Mouse (Mus musculus) hindbrain, embryonic 16.5 days (tissue): Measurements from ENCODE around the gene Atxn1. TPM values are rescaled to one million over a fixed set of nuclear protein-coding genes. Genes with fewer than 3 reads are reported as not detected.

Experiments
- ATAC-seq: fragments of 200-750 bp; cut with Nextera tagmentation; 2 replicates; pipeline ENCODE4 v1.8.0; 2017; ENCODE audit warnings: moderate TSS enrichment, moderate library complexity
- H3K27ac ChIP-seq: fragments of 300-500 bp; sonication (generic); 2 replicates; pipeline ENCODE4 v1.5.1; 2014; ENCODE audit warnings: low read depth, mild to moderate bottlenecking, control low read depth, low read length, moderate library complexity
- H3K27me3 ChIP-seq: fragments of 300-500 bp; sonication (generic); replicated peaks from 2 replicates; pipeline ENCODE4 v1.6.1; 2014; ENCODE audit warnings: low read length; ENCODE audit not compliant: control insufficient read depth, insufficient read depth
- H3K36me3 ChIP-seq: fragments of 300-500 bp; sonication (generic); 2 replicates; pipeline ENCODE4 v1.6.1; 2014; ENCODE audit warnings: mild to moderate bottlenecking, low read length, moderate library complexity, mixed read lengths; ENCODE audit not compliant: control insufficient read depth, insufficient read depth
- H3K4me1 ChIP-seq: fragments of 300-500 bp; sonication (generic); 2 replicates; pipeline ENCODE4 v1.6.1; 2014; ENCODE audit warnings: low read depth, low read length; ENCODE audit not compliant: control insufficient read depth, insufficient read depth
- H3K4me2 ChIP-seq: fragments of 300-500 bp; sonication (generic); 2 replicates; pipeline ENCODE4 v1.6.1; 2014; ENCODE audit warnings: mild to moderate bottlenecking, low read length, control low read depth, moderate library complexity
- H3K4me3 ChIP-seq: fragments of 300-500 bp; sonication (generic); 2 replicates; pipeline ENCODE4 v1.5.1; 2014; ENCODE audit warnings: mild to moderate bottlenecking, low read length, control low read depth, moderate library complexity
- H3K9ac ChIP-seq: fragments of 300-500 bp; sonication (generic); 2 replicates; pipeline ENCODE4 v1.6.1; 2014; ENCODE audit warnings: low read depth, mild to moderate bottlenecking, control low read depth, low read length, moderate library complexity
- H3K9me3 ChIP-seq: fragments of 300-500 bp; sonication (generic); 2 replicates; pipeline ENCODE4 v1.6.1; 2014; ENCODE audit warnings: mild to moderate bottlenecking, low read length, moderate library complexity; ENCODE audit not compliant: control insufficient read depth
- WGBS: fragments of 180-500 bp; shearing (Covaris S2); extraction: QIAGEN DNeasy Blood & Tissue Kit; methylation state at CpG from one replicate; pipeline ENCODE4 v1.1.7; 2014; 5-methylcytosine and 5-hydroxymethylcytosine counted together
- polyA plus RNA-seq: library from polyadenylated mRNA; unstranded; fragments of >200 nt; fragmentation: Nextera tagmentation; extraction: Ambion mirVana; gene quantifications from 2 replicates; pipeline ENCODE4 v1.2.1, GENCODE M21; 2015

The Atxn1 gene
- polyA plus RNA-seq, 1 experiment from 2014 or later, result 8.3 TPM

- Histone ChIP-seq H3K4me1 (no peaks in the 10 kb centered on the region; the same call in 1 of the 2 replicates), H3K4me2 (no peak overlapping the region), H3K36me3 (no peaks in the 10 kb centered on the region), H3K9ac (no peak overlapping the region), H3K27ac (no peak overlapping the region), H3K27me3 (no peaks in the 10 kb centered on the region), H3K9me3 (no peaks in the 10 kb centered on the region), H3K4me3 (no peak overlapping the region)
- ATAC-seq, result no peak
- 87% methylated on average over 9 of the region's 9 CpGs for whole genome bisulfite sequencing
Observed at GRCm38 (mm10) chr13:45537110-45537509, 427.7 kb downstream of the Atxn1 start.

- Histone ChIP-seq H3K27ac (no peak overlapping the region), H3K9me3 (no peaks in the 10 kb centered on the region), H3K27me3 (no peaks in the 10 kb centered on the region), H3K9ac (no peak overlapping the region), H3K4me1 (no peaks in the 10 kb centered on the region; the same call in none of the 2 replicates), H3K4me3 (no peak overlapping the region), H3K4me2 (no peak overlapping the region), H3K36me3 (no peaks in the 10 kb centered on the region)
- no peak for ATAC-seq
- 91% methylated on average over 9 of the region's 9 CpGs for WGBS
Observed at GRCm38 (mm10) chr13:45535731-45536453, 428.9 kb downstream of the Atxn1 start.

- no peak overlapping the region for H3K4me2 ChIP-seq
- H3K27me3 ChIP-seq, result no peaks in the 10 kb centered on the region
- H3K4me1 ChIP-seq, result no peaks in the 10 kb centered on the region; the same call in 1 of the 2 replicates
- H3K4me3 ChIP-seq, result no peak overlapping the region
- no peak for ATAC-seq
- no peak overlapping the region for H3K27ac ChIP-seq
- WGBS, result 20% methylated on average over 6 of the region's 6 CpGs
- H3K9me3 ChIP-seq, result no peaks in the 10 kb centered on the region
- H3K9ac ChIP-seq, result no peak overlapping the region
- H3K36me3 ChIP-seq, result no peaks in the 10 kb centered on the region
Observed at GRCm38 (mm10) chr13:45530754-45531153, 434.1 kb downstream of the Atxn1 start.

GRCm38 (mm10) chr13:45528787-45529186 is 436.0 kb downstream of the Atxn1 start:
- no peaks in the 10 kb centered on the region for H3K27me3 ChIP-seq
- H3K4me3 ChIP-seq, result no peak overlapping the region
- no peak overlapping the region for H3K9ac ChIP-seq
- no peak overlapping the region for H3K4me2 ChIP-seq
- no peak for ATAC-seq
- H3K4me1 ChIP-seq, result no peaks in the 10 kb centered on the region; the same call in 1 of the 2 replicates
- no peaks in the 10 kb centered on the region for H3K36me3 ChIP-seq
- no peak overlapping the region for H3K27ac ChIP-seq
- no peaks in the 10 kb centered on the region for H3K9me3 ChIP-seq
- WGBS, result 56% methylated on average over 4 of the region's 4 CpGs

- Histone ChIP-seq H3K4me2 (no peak overlapping the region), H3K4me1 (no peaks in the 10 kb centered on the region; the same call in 1 of the 2 replicates), H3K9me3 (no peaks in the 10 kb centered on the region), H3K9ac (no peak overlapping the region), H3K27ac (no peak overlapping the region), H3K36me3 (no peaks in the 10 kb centered on the region), H3K4me3 (no peak overlapping the region), H3K27me3 (no peaks in the 10 kb centered on the region)
- WGBS, result 82% methylated on average over 11 of the region's 11 CpGs
- no peak for ATAC-seq
Observed at GRCm38 (mm10) chr13:45527232-45527964, 437.4 kb downstream of the Atxn1 start.

- Histone ChIP-seq H3K9ac (no peak overlapping the region), H3K9me3 (no peaks in the 10 kb centered on the region), H3K4me1 (no peaks in the 10 kb centered on the region; the same call in 1 of the 2 replicates), H3K27me3 (no peaks in the 10 kb centered on the region), H3K4me3 (no peak overlapping the region), H3K27ac (0 out of 2 replicates have a peak overlapping the region, but pooled peaks have one; percentile 48), H3K4me2 (no peak overlapping the region), H3K36me3 (no peaks in the 10 kb centered on the region)
- WGBS, result 15% methylated on average over 7 of the region's 7 CpGs
- ATAC-seq, result peak; percentile 88
Observed at GRCm38 (mm10) chr13:45526230-45526629, 438.6 kb downstream of the Atxn1 start.

GRCm38 (mm10) chr13:45524791-45525435 is 439.9 kb downstream of the Atxn1 start:
- Histone ChIP-seq H3K4me2 (no peak overlapping the region), H3K4me3 (no peak overlapping the region), H3K27me3 (no peaks in the 10 kb centered on the region), H3K4me1 (no peaks in the 10 kb centered on the region), H3K9me3 (no peaks in the 10 kb centered on the region), H3K27ac (no peak overlapping the region), H3K9ac (no peak overlapping the region), H3K36me3 (no peaks in the 10 kb centered on the region)
- 93% methylated on average over 6 of the region's 6 CpGs for WGBS
- ATAC-seq, result no peak

GRCm38 (mm10) chr13:45524305-45524704 is 440.5 kb downstream of the Atxn1 start:
- Histone ChIP-seq H3K27ac (no peak overlapping the region), H3K4me3 (no peak overlapping the region), H3K4me1 (no peaks in the 10 kb centered on the region), H3K9ac (no peak overlapping the region), H3K27me3 (no peaks in the 10 kb centered on the region), H3K4me2 (no peak overlapping the region), H3K9me3 (no peaks in the 10 kb centered on the region), H3K36me3 (no peaks in the 10 kb centered on the region)
- ATAC-seq, result peak; percentile 26; the same call in 1 of the 2 replicates
- WGBS, result 50% methylated on average over 3 of the region's 3 CpGs
